Mouse (Mus musculus) C2C12 (cell line): ENCODE measurements around the gene Gm10337. TPM values are rescaled to one million over a fixed set of nuclear protein-coding genes. Genes with fewer than 3 reads are reported as not detected.

ENCODE experiments used
- H3K27me3 ChIP-seq: one replicate; pipeline ENCODE4 v1.6.1; 2011; ENCODE audit not compliant: control insufficient read depth, insufficient read depth, insufficient read length
- H3K36me3 ChIP-seq: one replicate; pipeline ENCODE4 v1.6.1; 2011; ENCODE audit not compliant: control insufficient read depth, insufficient read depth
- H3K4me3 ChIP-seq: one replicate; pipeline ENCODE4 v1.5.1; 2011; ENCODE audit warnings: mild to moderate bottlenecking, control low read depth; ENCODE audit not compliant: poor library complexity, insufficient read depth, severe bottlenecking
- H3K79me2 ChIP-seq: one replicate; pipeline ENCODE4 v1.6.1; 2011; ENCODE audit not compliant: control insufficient read depth, insufficient read depth
- H3K79me3 ChIP-seq: one replicate; pipeline ENCODE4 v1.6.1; 2011; ENCODE audit warnings: low read depth, control low read depth
- H3ac ChIP-seq: one replicate; pipeline ENCODE3; 2011; ENCODE audit warnings: low read depth; ENCODE audit not compliant: control insufficient read depth, insufficient read length
- CEBPB ChIP-seq: IDR thresholded peaks from one replicate; pipeline ENCODE4 v1.6.1; 2011; ENCODE audit warnings: low read depth, mild to moderate bottlenecking, control low read depth, moderate library complexity
- CTCF ChIP-seq: IDR thresholded peaks from one replicate; pipeline ENCODE4 v1.5.1; 2011; ENCODE audit not compliant: control insufficient read depth, insufficient read depth, insufficient read length
- FOSL1 ChIP-seq: IDR thresholded peaks from one replicate; pipeline ENCODE4 v1.8.0; 2011; ENCODE audit warnings: mild to moderate bottlenecking, low read length; ENCODE audit not compliant: poor library complexity, insufficient read depth, severe bottlenecking
- MAX ChIP-seq: IDR thresholded peaks from one replicate; pipeline ENCODE4 v1.6.1; 2011; ENCODE audit warnings: mild to moderate bottlenecking, control low read depth
- MYOD1 ChIP-seq: IDR thresholded peaks from one replicate; pipeline ENCODE4 v1.6.1; 2011; ENCODE audit warnings: low read depth; ENCODE audit not compliant: control insufficient read depth, insufficient read length
- MYOG ChIP-seq: IDR thresholded peaks from one replicate; pipeline ENCODE4 v1.6.1; 2011; ENCODE audit not compliant: control insufficient read depth, insufficient read length; ENCODE audit errors: extremely low read depth
- USF1 ChIP-seq: IDR thresholded peaks from one replicate; pipeline ENCODE4 v1.6.1; 2011; ENCODE audit warnings: low read depth, mild to moderate bottlenecking, control low read depth, moderate library complexity
- long read RNA-seq, 2 experiments: library from polyadenylated mRNA; unstranded; transcript quantifications; one replicate each; pipeline ENCODE4 v2.0.0; 2019 to 2020
- polyA plus RNA-seq: library from polyadenylated mRNA; unstranded; fragments of >200 nt; fragmentation: generic; extraction: Trizol; gene quantifications from one replicate; pipeline ENCODE4 v1.2.1, GENCODE M21; 2012; ENCODE audit warnings: missing spikeins

Gene Gm10337
- polyA plus RNA-seq: not detected
- long read RNA-seq, experiment 1: 0 reads
- long read RNA-seq, experiment 2: 0 reads

DNA sequence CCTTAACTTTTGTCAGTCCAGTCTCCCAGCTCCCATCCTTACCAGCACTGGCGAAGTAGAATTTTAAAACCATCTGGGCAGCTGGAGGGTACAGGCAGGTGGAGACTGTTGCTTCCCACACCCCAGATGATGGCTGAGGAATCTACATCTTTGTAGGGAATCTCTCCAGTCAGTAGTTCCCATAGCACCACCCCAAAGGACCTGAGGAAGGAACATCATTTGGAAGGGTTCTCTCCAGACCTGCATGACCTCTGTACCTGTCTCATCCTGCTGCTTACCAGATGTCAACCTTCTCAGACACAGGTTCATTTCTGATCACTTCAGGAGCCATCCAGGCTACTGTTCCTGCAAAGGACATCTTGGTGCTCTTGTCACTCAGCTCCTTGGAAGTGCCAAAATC lies at the start of gene Gm10337:
Gene Gm10337 (plus strand): TSS at position 276 of the 400 bp plus-strand sequence.
- TF ChIP-seq MYOD1: no peak
- no peak for TF ChIP-seq USF1
- TF ChIP-seq FOSL1: no peak
- TF ChIP-seq MYOG: no peak
- no peak within 1 kb of the TSS for H3K4me3 ChIP-seq
- peaks cover 78% of the 10 kb centered on the region for H3K36me3 ChIP-seq
- no peaks in the 10 kb centered on the region for H3K79me3 ChIP-seq
- H3K27me3 ChIP-seq: no peaks in the 10 kb centered on the region
- H3K79me2 ChIP-seq: no peaks in the 10 kb centered on the region
- no peak within 1 kb of the TSS for H3ac ChIP-seq

DNA sequence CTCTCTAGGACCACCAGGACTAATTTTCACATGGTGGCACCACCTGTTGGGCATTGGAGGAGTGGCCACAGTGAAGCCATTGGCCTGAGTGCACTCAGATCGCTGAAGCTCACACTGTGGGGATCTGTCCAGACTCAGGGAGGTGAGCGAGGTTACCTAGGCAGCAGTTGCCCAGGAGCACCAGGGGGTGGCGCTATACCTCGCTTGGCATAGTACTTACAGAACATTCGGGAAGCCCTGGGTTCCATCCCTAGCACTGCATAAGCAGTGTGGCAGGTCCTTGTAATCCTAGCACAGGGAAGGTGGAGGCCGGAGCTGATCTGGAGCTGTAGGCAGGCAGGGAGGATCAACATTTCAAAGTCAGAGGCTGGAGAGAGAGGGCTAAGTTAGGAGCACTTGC lies 47.5 kb upstream of the Gm10337 start:
- Histone ChIP-seq H3K27me3 (no peaks in the 10 kb centered on the region), H3K79me2 (peaks cover 16% of the 10 kb centered on the region), H3ac (no peak overlapping the region), H3K4me3 (no peak overlapping the region), H3K36me3 (no peaks in the 10 kb centered on the region), H3K79me3 (peaks cover 8% of the 10 kb centered on the region)
- TF ChIP-seq CTCF (no peak), USF1 (no peak), MYOG (no peak), FOSL1 (no peak), MAX (no peak), MYOD1 (no peak), CEBPB (no peak)

DNA sequence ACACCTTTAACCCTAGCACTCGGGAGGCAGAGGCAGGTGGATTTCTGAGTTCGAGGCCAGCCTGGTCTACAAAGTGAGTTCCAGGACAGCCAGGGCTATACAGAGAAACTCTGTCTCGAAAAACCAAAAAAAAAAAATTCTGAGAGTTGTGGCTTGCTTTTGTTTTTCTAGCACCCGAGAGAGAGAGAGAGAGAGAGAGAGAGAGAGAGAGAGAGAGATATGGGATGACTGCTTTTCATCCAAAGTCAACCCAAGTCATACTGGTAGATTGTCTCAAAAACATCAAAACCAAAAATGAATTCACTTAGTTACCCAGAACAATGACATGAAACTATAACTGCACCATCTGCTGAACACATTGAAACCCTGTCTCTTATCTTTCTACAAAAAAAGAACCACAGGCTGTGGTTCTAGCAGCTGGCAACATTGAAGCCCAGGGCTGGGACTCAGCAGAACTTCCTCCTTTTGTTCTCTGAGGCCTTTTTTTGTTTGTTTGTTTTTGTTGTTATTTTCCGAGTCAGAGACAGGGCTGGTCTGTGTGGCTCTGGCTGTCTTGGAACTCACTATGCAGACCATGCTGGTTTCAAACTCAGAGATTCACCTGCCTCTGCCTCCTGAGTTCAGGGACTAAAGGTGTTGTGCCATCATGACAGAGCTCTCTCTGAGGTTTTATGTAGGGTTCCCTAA lies 45.3 kb upstream of the Gm10337 start:
- Histone ChIP-seq H3K4me3 (no peak overlapping the region), H3ac (no peak overlapping the region), H3K79me2 (peaks cover 33% of the 10 kb centered on the region), H3K27me3 (no peaks in the 10 kb centered on the region), H3K79me3 (peaks cover 14% of the 10 kb centered on the region), H3K36me3 (peaks cover 14% of the 10 kb centered on the region)
- no peak for TF ChIP-seq FOSL1
- TF ChIP-seq MAX: no peak
- TF ChIP-seq USF1: no peak
- no peak for TF ChIP-seq MYOD1
- TF ChIP-seq CTCF: no peak
- no peak for TF ChIP-seq CEBPB
- TF ChIP-seq MYOG: no peak

GRCm38 (mm10) chr15:102458904-102459317 lies 44.6 kb upstream of the Gm10337 start, which contains the start of gene Prr13:
Gene Prr13 (plus strand): TSS chr15:102459028.
- Histone ChIP-seq H3K27me3 (no peaks in the 10 kb centered on the region), H3K79me2 (peaks cover 35% of the 10 kb centered on the region), H3K79me3 (peaks cover 14% of the 10 kb centered on the region)

GRCm38 (mm10) chr15:102459381-102459780 lies 44.1 kb upstream of the Gm10337 start:
- TF ChIP-seq FOSL1: no peak
- no peak for TF ChIP-seq MYOD1
- no peak for TF ChIP-seq CTCF
- Histone ChIP-seq H3ac (peak overlapping the region; percentile 50), H3K36me3 (peaks cover 16% of the 10 kb centered on the region), H3K79me3 (peaks cover 14% of the 10 kb centered on the region), H3K4me3 (peak overlapping the region; percentile 55), H3K79me2 (peaks cover 35% of the 10 kb centered on the region), H3K27me3 (no peaks in the 10 kb centered on the region)

More at GRCm38 (mm10) chr15:102458904-102459317, 44.6 kb upstream of the Gm10337 start, which contains the start of gene Prr13:
- Histone ChIP-seq H3K4me3 (peak within 1 kb of the TSS; percentile 55), H3ac (peak within 1 kb of the TSS; percentile 50), H3K36me3 (peaks cover 16% of the 10 kb centered on the region)
- TF ChIP-seq MAX (peak; percentile 39), USF1 (peak; percentile 30), MYOG (no peak), CEBPB (peak; percentile 95), CTCF (peak; percentile 9)

- Histone ChIP-seq H3ac (no peak overlapping the region), H3K36me3 (peaks cover 20% of the 10 kb centered on the region), H3K4me3 (peak overlapping the region; percentile 55), H3K27me3 (no peaks in the 10 kb centered on the region), H3K79me2 (peaks cover 35% of the 10 kb centered on the region), H3K79me3 (peaks cover 14% of the 10 kb centered on the region)
- TF ChIP-seq USF1 (no peak), CTCF (no peak), CEBPB (no peak), MAX (no peak), FOSL1 (no peak), MYOD1 (no peak), MYOG (no peak)
These were observed 43.7 kb upstream of the Gm10337 start for GRCm38 (mm10) chr15:102459847-102460246.
